Mouse (Mus musculus) heart, postnatal 10 days (tissue): ENCODE measurements around the gene Slit3. TPM values are rescaled to one million over a fixed set of nuclear protein-coding genes. Genes with fewer than 3 reads are reported as not detected.
A peak's percentile ranks its signal among the peaks of the same experiment; 100 is the strongest.

ENCODE experiments used
- DNase-seq, 2 experiments: peaks; one replicate each; pipeline ENCODE4 v3.0.0; 2021
- intact Hi-C: fragments of 180-260 bp; cut with DNase I; formaldehyde crosslinking; loops from one replicate; pipeline ENCODE4 v1.15.1; 2025
- total RNA-seq, 2 experiments: library from RNA; stranded (reverse); gene quantifications; 2 replicates each; pipeline ENCODE4 v1.2.3; 2021

Slit3 gene
- total RNA-seq, 2 experiments from 2014 or later: 16.2 to 20.4 TPM

- DNase-seq: no peak
- intact Hi-C loops: no loop called here
These were observed 429.0 kb downstream of the Slit3 start for GRCm38 (mm10) chr11:35550036-35550435.

- intact Hi-C loops: no loop called here
- no peak for DNase-seq
These were observed 435.2 kb downstream of the Slit3 start for GRCm38 (mm10) chr11:35556192-35556591.

GRCm38 (mm10) chr11:35557476-35557875 lies 436.5 kb downstream of the Slit3 start:
- no peak for DNase-seq
- intact Hi-C loops: no loop called here

- DNase-seq: no peak
- intact Hi-C loops: no loop called here
These were observed 437.3 kb downstream of the Slit3 start for GRCm38 (mm10) chr11:35558311-35558710.

GRCm38 (mm10) chr11:35559386-35559785 lies 438.4 kb downstream of the Slit3 start:
- DNase-seq: no peak
- intact Hi-C loops: no loop called here

GRCm38 (mm10) chr11:35561760-35562159 lies 440.7 kb downstream of the Slit3 start:
- intact Hi-C loops: no loop called here
- DNase-seq: no peak

GRCm38 (mm10) chr11:35565322-35565721 lies 444.3 kb downstream of the Slit3 start:
- DNase-seq: peak; percentile 30 to 48
- intact Hi-C loops: no loop called here

- intact Hi-C loops: no loop called here
- DNase-seq: no peak
These were observed 445.7 kb downstream of the Slit3 start for GRCm38 (mm10) chr11:35566686-35567085.

GRCm38 (mm10) chr11:35569126-35569916 lies 448.3 kb downstream of the Slit3 start:
- intact Hi-C loops: no loop called here
- DNase-seq: peak in 1 of 2 experiments; percentile 13

- peak in 1 of 2 experiments; percentile 6 for DNase-seq
- intact Hi-C loops: no loop called here
These were observed 448.9 kb downstream of the Slit3 start for GRCm38 (mm10) chr11:35569957-35570356.

- intact Hi-C loops: no loop called here
- DNase-seq: no peak
These were observed 450.9 kb downstream of the Slit3 start for GRCm38 (mm10) chr11:35571910-35572309.

- intact Hi-C loops: no loop called here
- no peak for DNase-seq
These were observed 457.8 kb downstream of the Slit3 start for GRCm38 (mm10) chr11:35578796-35579195.

- no peak for DNase-seq
- intact Hi-C loops: no loop called here
These were observed 461.6 kb downstream of the Slit3 start for GRCm38 (mm10) chr11:35582591-35582990.

- DNase-seq: no peak
- intact Hi-C loops: no loop called here
These were observed 462.6 kb downstream of the Slit3 start for GRCm38 (mm10) chr11:35583633-35584032.

- intact Hi-C loops: no loop called here
- DNase-seq: peak; percentile 89 to 90
These were observed 466.3 kb downstream of the Slit3 start for GRCm38 (mm10) chr11:35587174-35587959.

GRCm38 (mm10) chr11:35589892-35590291 lies 468.9 kb downstream of the Slit3 start:
- no peak for DNase-seq
- intact Hi-C loops: no loop called here

- DNase-seq: no peak
- intact Hi-C loops: no loop called here
These were observed 472.4 kb downstream of the Slit3 start for GRCm38 (mm10) chr11:35593146-35594034.

GRCm38 (mm10) chr11:35596064-35596463 lies 475.0 kb downstream of the Slit3 start:
- DNase-seq: no peak
- intact Hi-C loops: no loop called here

GRCm38 (mm10) chr11:35597882-35598281 lies 476.9 kb downstream of the Slit3 start:
- DNase-seq: no peak
- intact Hi-C loops: no loop called here

- DNase-seq: no peak
- intact Hi-C loops: no loop called here
These were observed 477.7 kb downstream of the Slit3 start for GRCm38 (mm10) chr11:35598732-35599131.
